Mouse (Mus musculus) ES-E14 (cell line): ENCODE results near the gene Trmt1l. TPM values are rescaled to one million over a fixed set of nuclear protein-coding genes. Genes with fewer than 3 reads are reported as not detected.

ENCODE experiments used
- DNase-seq: peaks from one replicate; pipeline ENCODE4 v3.0.0-alpha.2; 2013; ENCODE audit warnings: low read depth, low spot score
- H3K27ac ChIP-seq: 2 replicates; pipeline ENCODE4 v1.5.1; 2012; ENCODE audit warnings: low read depth, mild to moderate bottlenecking, low read length, moderate library complexity, mixed read lengths; ENCODE audit not compliant: poor library complexity, insufficient read depth, severe bottlenecking
- H3K36me3 ChIP-seq: 2 replicates; pipeline ENCODE4 v1.6.1; 2012; ENCODE audit warnings: mild to moderate bottlenecking, low read length, moderate library complexity, mixed read lengths; ENCODE audit not compliant: control insufficient read depth, poor library complexity, insufficient read depth, severe bottlenecking
- H3K4me1 ChIP-seq, 2 experiments: fragments of 150-350 bp in 1 of 2; sonication (generic) in 1 of 2; 2 replicates each; pipeline ENCODE4 v1.6.1; 2012; ENCODE audit warnings: low read length in 2 of 2, mild to moderate bottlenecking in 1 of 2, mixed read lengths in 1 of 2; ENCODE audit not compliant: control insufficient read depth in 2 of 2, insufficient read depth in 2 of 2, poor library complexity in 1 of 2
- H3K4me3 ChIP-seq, 2 experiments: fragments of 150-350 bp in 1 of 2; sonication (generic) in 1 of 2; 2 replicates each; pipeline ENCODE4 v1.5.1; 2012; ENCODE audit warnings: low read length in 2 of 2, low read depth in 1 of 2, mild to moderate bottlenecking in 1 of 2, mixed read lengths in 1 of 2; ENCODE audit not compliant: insufficient read depth in 1 of 2, poor library complexity in 1 of 2, severe bottlenecking in 1 of 2
- H3K9ac ChIP-seq: 2 replicates; pipeline ENCODE4 v1.6.1; 2012; ENCODE audit warnings: low read depth, mild to moderate bottlenecking, low read length, mixed read lengths; ENCODE audit not compliant: poor library complexity, insufficient read depth, severe bottlenecking
- H3K9me3 ChIP-seq: fragments of 150-350 bp; sonication (generic); 2 replicates; pipeline ENCODE4 v1.6.1; 2012; ENCODE audit warnings: low read depth, mild to moderate bottlenecking, low read length; ENCODE audit not compliant: control insufficient read depth, insufficient read depth
- CHD2 ChIP-seq: IDR thresholded peaks from 2 replicates; pipeline ENCODE4 v1.6.1; 2014; ENCODE audit warnings: mild to moderate bottlenecking, low read depth, low read length, inconsistent platforms
- HCFC1 ChIP-seq: IDR thresholded peaks from 2 replicates; pipeline ENCODE4 v1.6.1; 2012; ENCODE audit warnings: low read length, inconsistent platforms, borderline replicate concordance; ENCODE audit not compliant: insufficient read depth
- MAFK ChIP-seq: IDR thresholded peaks from 2 replicates; pipeline ENCODE4 v1.6.1; 2014; ENCODE audit warnings: mild to moderate bottlenecking, low read depth, low read length, inconsistent platforms; ENCODE audit not compliant: insufficient read depth
- ZC3H11A ChIP-seq: IDR thresholded peaks from 2 replicates; pipeline ENCODE4 v1.6.1; 2012; ENCODE audit warnings: low read depth, mild to moderate bottlenecking, inconsistent platforms, low read length, borderline replicate concordance
- ZNF384 ChIP-seq: IDR thresholded peaks from 2 replicates; pipeline ENCODE4 v1.6.1; 2012; ENCODE audit warnings: low read depth, low read length, inconsistent platforms
- in situ Hi-C, 2 experiments: fragments of 600-800 bp; cut with MboI; formaldehyde crosslinking; loops; one replicate each; pipeline ENCODE4 v1.15.1; 2025; ENCODE audit warnings: low sequenced_read_pairs in 2 of 2, inconsistent platforms in 1 of 2; ENCODE audit not compliant: unreplicated experiment in 2 of 2
- total RNA-seq: library from RNA; depleted of rRNA; stranded (reverse); fragments of 300-350 nt; gene quantifications from 2 replicates; pipeline ENCODE4 v1.2.3, GENCODE M21; 2012; rRNA removed

Trmt1l gene
- total RNA-seq, 1 experiment, result 18.1 TPM

- in situ Hi-C loops, result no loop called here
These were observed 71.6 kb downstream of the Trmt1l start for GRCm38 (mm10) chr1:151499815-151500501.

DNA sequence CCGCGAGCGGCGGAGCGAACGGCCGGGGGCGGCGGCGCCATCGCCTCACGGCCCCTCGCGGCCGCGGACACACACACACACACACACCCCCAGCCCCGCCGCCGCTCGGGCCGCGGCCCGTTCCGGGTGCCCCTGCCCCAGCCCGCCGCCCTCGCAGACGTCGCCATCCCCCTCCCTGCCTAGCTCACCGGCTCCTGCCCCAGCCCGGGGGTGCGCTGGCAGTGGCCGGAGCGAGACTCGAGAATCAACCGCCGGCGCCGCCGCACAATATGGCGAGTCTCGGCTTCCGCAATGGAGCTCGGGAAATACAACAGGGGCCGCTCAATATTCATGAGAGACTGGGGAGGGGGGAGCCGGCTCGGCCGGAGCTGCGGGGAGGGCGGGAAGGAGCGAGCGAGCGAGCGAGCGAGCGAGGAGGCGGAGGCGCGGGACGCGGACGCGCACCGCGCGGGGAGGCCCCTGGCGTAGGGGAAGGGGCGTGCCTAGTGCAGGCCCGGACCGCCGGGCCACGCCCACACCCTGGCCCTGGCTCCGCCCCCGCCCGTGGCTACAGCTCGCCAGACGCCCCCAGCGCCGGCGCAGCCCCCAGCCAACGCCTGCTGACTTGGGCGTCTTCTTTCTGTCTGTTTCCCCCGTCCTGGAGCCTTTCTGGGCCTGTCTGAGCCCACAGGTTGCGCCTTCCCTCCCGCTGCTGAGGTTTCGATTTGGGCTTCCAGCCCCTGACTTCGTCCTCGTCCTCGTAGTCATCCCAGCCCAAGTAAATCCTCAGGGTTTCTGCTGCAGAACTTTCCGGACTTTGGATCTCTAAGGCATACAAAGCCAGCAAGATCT is 72.4 kb downstream of the Trmt1l start, which contains the start of gene Rnf2:
Gene Rnf2 (minus strand): TSS at position 425 of the 831 bp plus-strand sequence.
- 0 out of 2 replicates have a peak, but pooled peaks cover 3% of the 10 kb centered on the region for H3K36me3 ChIP-seq
- H3K9ac ChIP-seq, result peak within 1 kb of the TSS; percentile 100
- DNase-seq, result peak; percentile 76
- in situ Hi-C loops, result no loop called here
- TF ChIP-seq CHD2 (no peak), HCFC1 (peak; percentile 31; the same call in 1 of the 2 replicates)
- no peaks in the 10 kb centered on the region for H3K9me3 ChIP-seq
- peaks cover 0 to 3% of the 10 kb centered on the region in 2 experiments; a peak in 2 of 4 replicates for H3K4me1 ChIP-seq
- peak within 1 kb of the TSS; percentile 94 for H3K27ac ChIP-seq
- H3K4me3 ChIP-seq, result peak within 1 kb of the TSS; percentile 82 to 99

More at GRCm38 (mm10) chr1:151499815-151500501, 71.6 kb downstream of the Trmt1l start:
- peak overlapping the region; percentile 94 for H3K27ac ChIP-seq
- H3K9ac ChIP-seq, result peak overlapping the region; percentile 100
- H3K4me3 ChIP-seq, result peak overlapping the region; percentile 82 to 99
- TF ChIP-seq HCFC1 (peak; percentile 11; the same call in 1 of the 2 replicates), MAFK (0 out of 2 replicates have a peak, but pooled peaks have one; percentile 18), CHD2 (no peak), ZNF384 (peak; percentile 91), ZC3H11A (no peak)
- H3K36me3 ChIP-seq, result 0 out of 2 replicates have a peak, but pooled peaks cover 3% of the 10 kb centered on the region
- H3K9me3 ChIP-seq, result no peaks in the 10 kb centered on the region
- no peak for DNase-seq
- peaks cover 0 to 3% of the 10 kb centered on the region in 2 experiments; a peak in 2 of 4 replicates for H3K4me1 ChIP-seq

Other genes starting within 250 kb of the Trmt1l start
- 0.37 TPM in 1 of 2 replicates, not detected in the other for gene Gm47985, start 246.0 kb upstream of the Trmt1l start, total RNA-seq
- gene Gm8947, start 236.2 kb upstream of the Trmt1l start, total RNA-seq, result 0.49 and 0.58 TPM in 2 replicates
- gene Gm47995, start 230.1 kb upstream of the Trmt1l start, total RNA-seq, result 1.3 and 1.7 TPM in 2 replicates
- gene 3110040M04Rik, start 224.4 kb upstream of the Trmt1l start, total RNA-seq, result 0.58 and 0.62 TPM in 2 replicates
- 0.40 and 1.2 TPM in 2 replicates for gene Gm47996, start 218.4 kb upstream of the Trmt1l start, total RNA-seq
- 76.9 and 89.5 TPM in 2 replicates for gene Ivns1abp, start 84.1 kb upstream of the Trmt1l start, total RNA-seq
- 16.9 and 22.6 TPM in 2 replicates for gene Swt1, start 87 bp upstream of the Trmt1l start, total RNA-seq
- 54.1 and 58.9 TPM in 2 replicates for gene Rnf2, start 72.4 kb downstream of the Trmt1l start, total RNA-seq
- gene Fam129a, start 142.6 kb downstream of the Trmt1l start, total RNA-seq, result 7.5 and 12.1 TPM in 2 replicates